Mouse (Mus musculus) heart, embryonic 15.5 days (tissue): Measurements from ENCODE around the gene Gm21985. TPM values are rescaled to one million over a fixed set of nuclear protein-coding genes. Genes with fewer than 3 reads are reported as not detected.

Experiments
- ATAC-seq: fragments of 200-750 bp; cut with Nextera tagmentation; replicated peaks from 2 replicates; pipeline ENCODE4 v1.8.0; 2017; ENCODE audit warnings: low read depth, moderate TSS enrichment; ENCODE audit not compliant: insufficient number of reproducible peaks, insufficient read depth, low FRiP score
- H3K27ac ChIP-seq: fragments of 300-500 bp; sonication (generic); 2 replicates; pipeline ENCODE4 v1.5.1; 2015; ENCODE audit warnings: mild to moderate bottlenecking, inconsistent platforms
- H3K27me3 ChIP-seq: fragments of 300-500 bp; sonication (generic); 2 replicates; pipeline ENCODE4 v1.6.1; 2015; ENCODE audit warnings: inconsistent platforms
- H3K36me3 ChIP-seq: fragments of 300-500 bp; sonication (generic); 2 replicates; pipeline ENCODE4 v1.6.1; 2015; ENCODE audit warnings: mild to moderate bottlenecking, inconsistent platforms
- H3K4me1 ChIP-seq: fragments of 300-500 bp; sonication (generic); replicated peaks from 2 replicates; pipeline ENCODE4 v1.6.1; 2015; ENCODE audit warnings: inconsistent platforms
- H3K4me2 ChIP-seq: fragments of 300-500 bp; sonication (generic); 2 replicates; pipeline ENCODE4 v1.6.1; 2015; ENCODE audit warnings: inconsistent platforms, mild to moderate bottlenecking, moderate library complexity
- H3K4me3 ChIP-seq: fragments of 300-500 bp; sonication (generic); 2 replicates; pipeline ENCODE4 v1.5.1; 2015; ENCODE audit warnings: mild to moderate bottlenecking, inconsistent platforms
- H3K9ac ChIP-seq: fragments of 300-500 bp; sonication (generic); 2 replicates; pipeline ENCODE4 v1.6.1; 2015; ENCODE audit warnings: mild to moderate bottlenecking, inconsistent platforms
- H3K9me3 ChIP-seq: fragments of 300-500 bp; sonication (generic); replicated peaks from 2 replicates; pipeline ENCODE4 v1.6.1; 2016; ENCODE audit warnings: inconsistent platforms
- WGBS: fragments of 180-500 bp; shearing (Covaris S2); methylation state at CpG from one replicate; pipeline ENCODE4 v1.1.7; 2015; ENCODE audit warnings: mixed read lengths; 5-methylcytosine and 5-hydroxymethylcytosine counted together
- polyA plus RNA-seq: library from polyadenylated mRNA; unstranded; fragments of >200 nt; fragmentation: Nextera tagmentation; extraction: Ambion mirVana; gene quantifications from 2 replicates; pipeline ENCODE4 v1.2.1, GENCODE M21; 2015

Gene Gm21985
- polyA plus RNA-seq, 1 experiment from 2014 or later: not detected

- Histone ChIP-seq H3K27me3 (no peaks in the 10 kb centered on the region), H3K9me3 (no peaks in the 10 kb centered on the region), H3K4me2 (no peak overlapping the region), H3K27ac (peak overlapping the region; percentile 26), H3K4me3 (no peak overlapping the region), H3K36me3 (no peaks in the 10 kb centered on the region), H3K9ac (no peak overlapping the region), H3K4me1 (peaks cover 17% of the 10 kb centered on the region)
- WGBS: 79% methylated on average over 3 of the region's 3 CpGs
- ATAC-seq: no peak
Measured at GRCm38 (mm10) chr2:112289507-112289906, 23.4 kb downstream of the Gm21985 start.

DNA sequence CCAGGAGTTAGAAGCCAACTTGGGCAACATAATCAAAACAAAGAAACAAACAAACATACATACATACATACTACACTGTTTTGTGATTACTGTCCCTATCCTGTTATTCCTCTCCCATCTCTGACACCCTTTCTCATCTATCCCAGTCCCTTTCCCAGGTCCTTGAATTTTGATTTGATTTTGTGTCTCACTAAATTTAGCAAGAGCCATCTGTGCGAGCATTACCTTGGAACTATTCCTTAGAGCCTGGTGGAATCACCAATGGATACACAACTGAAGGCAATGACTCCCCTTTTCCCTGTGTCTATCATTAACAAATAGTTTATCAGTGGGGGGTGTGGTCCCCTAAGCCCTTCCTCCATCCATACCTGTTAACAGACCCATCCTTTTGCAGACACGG lies 26.7 kb downstream of the Gm21985 start:
- H3K36me3 ChIP-seq: no peaks in the 10 kb centered on the region
- no peaks in the 10 kb centered on the region for H3K27me3 ChIP-seq
- H3K4me2 ChIP-seq: no peak overlapping the region
- no peaks in the 10 kb centered on the region for H3K9me3 ChIP-seq
- H3K9ac ChIP-seq: no peak overlapping the region
- H3K4me1 ChIP-seq: peaks cover 7% of the 10 kb centered on the region
- no peak overlapping the region for H3K27ac ChIP-seq
- H3K4me3 ChIP-seq: no peak overlapping the region
- ATAC-seq: no peak
- WGBS: 64% methylated on average over 2 of the region's 2 CpGs

GRCm38 (mm10) chr2:112296211-112296610 lies 30.1 kb downstream of the Gm21985 start:
- no peak overlapping the region for H3K9ac ChIP-seq
- no peaks in the 10 kb centered on the region for H3K9me3 ChIP-seq
- H3K4me2 ChIP-seq: peak overlapping the region; percentile 41
- H3K4me1 ChIP-seq: peaks cover 4% of the 10 kb centered on the region; the same call in 1 of the 2 replicates
- peak overlapping the region; percentile 17 for H3K4me3 ChIP-seq
- peak; percentile 74 for ATAC-seq
- no peaks in the 10 kb centered on the region for H3K36me3 ChIP-seq
- no peaks in the 10 kb centered on the region for H3K27me3 ChIP-seq
- 44% methylated on average over 3 of the region's 3 CpGs for WGBS
- peak overlapping the region; percentile 87 for H3K27ac ChIP-seq

- no peak for ATAC-seq
- peaks cover 4% of the 10 kb centered on the region; the same call in 1 of the 2 replicates for H3K4me1 ChIP-seq
- H3K9me3 ChIP-seq: no peaks in the 10 kb centered on the region
- whole genome bisulfite sequencing: 85% methylated on average over 4 of the region's 4 CpGs
- no peaks in the 10 kb centered on the region for H3K27me3 ChIP-seq
- H3K9ac ChIP-seq: no peak overlapping the region
- H3K4me2 ChIP-seq: no peak overlapping the region
- no peak overlapping the region for H3K27ac ChIP-seq
- H3K36me3 ChIP-seq: no peaks in the 10 kb centered on the region
- no peak overlapping the region for H3K4me3 ChIP-seq
Measured at GRCm38 (mm10) chr2:112298221-112298620, 32.1 kb downstream of the Gm21985 start.

GRCm38 (mm10) chr2:112308671-112309070 lies 42.6 kb downstream of the Gm21985 start:
- Histone ChIP-seq H3K36me3 (no peaks in the 10 kb centered on the region), H3K9me3 (no peaks in the 10 kb centered on the region), H3K9ac (no peak overlapping the region), H3K4me3 (no peak overlapping the region), H3K27ac (peak overlapping the region; percentile 62), H3K4me1 (peaks cover 16% of the 10 kb centered on the region), H3K4me2 (no peak overlapping the region), H3K27me3 (no peaks in the 10 kb centered on the region)
- no peak for ATAC-seq
- WGBS: 70% methylated on average over 3 of the region's 3 CpGs

GRCm38 (mm10) chr2:112309161-112309600 lies 43.1 kb downstream of the Gm21985 start:
- WGBS: 28% methylated on average over 10 of the region's 10 CpGs
- H3K4me3 ChIP-seq: no peak overlapping the region
- no peaks in the 10 kb centered on the region for H3K36me3 ChIP-seq
- no peaks in the 10 kb centered on the region for H3K27me3 ChIP-seq
- peak; percentile 50; the same call in 1 of the 2 replicates for ATAC-seq
- H3K9me3 ChIP-seq: no peaks in the 10 kb centered on the region
- peak overlapping the region; percentile 35 for H3K4me2 ChIP-seq
- H3K4me1 ChIP-seq: peaks cover 16% of the 10 kb centered on the region
- no peak overlapping the region for H3K9ac ChIP-seq
- peak overlapping the region; percentile 62 for H3K27ac ChIP-seq

GRCm38 (mm10) chr2:112315638-112316037 lies 49.5 kb downstream of the Gm21985 start:
- Histone ChIP-seq H3K4me2 (no peak overlapping the region), H3K27me3 (no peaks in the 10 kb centered on the region), H3K9me3 (no peaks in the 10 kb centered on the region), H3K4me3 (no peak overlapping the region), H3K27ac (no peak overlapping the region), H3K36me3 (no peaks in the 10 kb centered on the region; the same call in 1 of the 2 replicates), H3K4me1 (peaks cover 4% of the 10 kb centered on the region), H3K9ac (no peak overlapping the region)
- no peak for ATAC-seq
- WGBS: 89% methylated on average over 7 of the region's 7 CpGs

GRCm38 (mm10) chr2:112318227-112318626 lies 52.1 kb downstream of the Gm21985 start:
- Histone ChIP-seq H3K9me3 (no peaks in the 10 kb centered on the region), H3K4me1 (no peaks in the 10 kb centered on the region; the same call in 1 of the 2 replicates), H3K27me3 (no peaks in the 10 kb centered on the region), H3K36me3 (no peaks in the 10 kb centered on the region; the same call in 1 of the 2 replicates), H3K4me2 (no peak overlapping the region), H3K9ac (no peak overlapping the region), H3K27ac (no peak overlapping the region), H3K4me3 (no peak overlapping the region)
- ATAC-seq: no peak
- WGBS: 74% methylated on average over 2 of the region's 2 CpGs

DNA sequence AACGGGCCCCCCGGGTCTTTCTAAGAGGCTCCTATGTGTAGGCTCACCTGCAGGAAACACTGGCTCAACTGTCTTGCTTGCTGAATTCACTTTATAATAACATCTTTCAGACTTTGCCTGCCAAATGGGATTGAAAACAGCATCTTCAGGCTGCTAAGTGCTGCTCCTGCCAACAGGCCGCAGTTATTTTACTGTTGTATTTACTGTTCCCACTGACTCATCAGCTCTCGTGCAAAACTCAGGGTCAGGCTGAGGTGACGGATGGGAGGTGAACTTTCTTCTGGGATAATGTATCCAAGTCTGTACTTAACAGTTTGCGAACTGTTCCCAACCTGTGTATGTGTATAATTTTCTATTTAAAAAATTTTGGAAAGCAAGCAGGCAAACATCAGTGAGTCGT lies 52.8 kb downstream of the Gm21985 start:
- 74% methylated on average over 7 of the region's 7 CpGs for WGBS
- Histone ChIP-seq H3K4me1 (no peaks in the 10 kb centered on the region; the same call in 1 of the 2 replicates), H3K27ac (no peak overlapping the region), H3K4me2 (no peak overlapping the region), H3K4me3 (no peak overlapping the region), H3K9me3 (no peaks in the 10 kb centered on the region), H3K36me3 (no peaks in the 10 kb centered on the region; the same call in 1 of the 2 replicates), H3K27me3 (no peaks in the 10 kb centered on the region), H3K9ac (no peak overlapping the region)
- ATAC-seq: no peak

- ATAC-seq: no peak
- no peak overlapping the region for H3K4me2 ChIP-seq
- peaks cover 7% of the 10 kb centered on the region for H3K4me1 ChIP-seq
- H3K27me3 ChIP-seq: no peaks in the 10 kb centered on the region
- no peaks in the 10 kb centered on the region for H3K36me3 ChIP-seq
- no peak overlapping the region for H3K27ac ChIP-seq
- WGBS: 70% methylated on average over 11 of the region's 11 CpGs
- no peak overlapping the region for H3K4me3 ChIP-seq
- no peak overlapping the region for H3K9ac ChIP-seq
- no peaks in the 10 kb centered on the region for H3K9me3 ChIP-seq
Measured at GRCm38 (mm10) chr2:112328069-112328777, 62.1 kb downstream of the Gm21985 start.

- Histone ChIP-seq H3K9ac (no peak overlapping the region), H3K9me3 (no peaks in the 10 kb centered on the region), H3K4me3 (no peak overlapping the region), H3K27me3 (no peaks in the 10 kb centered on the region), H3K4me1 (peaks cover 7% of the 10 kb centered on the region), H3K36me3 (peaks cover 31% of the 10 kb centered on the region), H3K4me2 (no peak overlapping the region), H3K27ac (0 out of 2 replicates have a peak overlapping the region, but pooled peaks have one; percentile 9)
- ATAC-seq: no peak; the same call in 1 of the 2 replicates
- 37% methylated on average over 4 of the region's 4 CpGs for WGBS
Measured at GRCm38 (mm10) chr2:112332051-112332898, 66.2 kb downstream of the Gm21985 start.
